Comparison of ENCODE assay signal across 19 mouse cellular contexts in genomic region chr8:70596216-70596615, GRCm38 (mm10). TPM values are rescaled to one million over a fixed set of nuclear protein-coding genes. Genes with fewer than 3 reads are reported as not detected.
A peak's percentile ranks its signal among the peaks of the same experiment; 100 is the strongest.
DNase-seq lines count a peak whose midpoint lies in the region; ATAC-seq and TF ChIP-seq lines count a peak whose summit lies in the region.
"Had no signal": no experiment of that assay in that cellular context is flagged by ENCODE, and none has a peak within 500 bp of the region (broad histone marks: within the 10 kb centered on the region; RNA-seq: fewer than 3 reads in every experiment).

No protein-coding gene starts in this region.

- DNase-seq in hindbrain, embryonic 10.5 days (ENCODE audit: low spot score), result no peak
- DNase-seq in thymus, adult 2 months, result no peak
- DNase-seq: gastrocnemius, postnatal 14 days; heart, postnatal 14 days; lung, adult 18-20 months; right cerebral cortex, adult 18-20 months had no signal

- TF ChIP-seq CTCF in thymus, adult 2 months (IDR thresholded peaks at IDR 0.05; ENCODE audit: borderline replicate concordance, control insufficient read depth, extremely low read depth, insufficient read depth, low read length, poor library complexity), result no peak

- peaks cover 47% of the 10 kb centered on the region for H3K36me3 ChIP-seq in hindbrain, embryonic 10.5 days
- H3K36me3 ChIP-seq in hindbrain, embryonic 16.5 days (ENCODE audit: control insufficient read depth, insufficient read depth, low read length), result peaks cover 3% of the 10 kb centered on the region; the same call in 1 of the 2 replicates
- peaks cover 85% of the 10 kb centered on the region for H3K36me3 ChIP-seq in megakaryocyte, embryonic 14.5 days (replicated peaks; ENCODE audit: low read length)
- H3K36me3 ChIP-seq in embryonic facial prominence, embryonic 13.5 days, result peaks cover 38% of the 10 kb centered on the region
- peaks cover 27% of the 10 kb centered on the region for H3K36me3 ChIP-seq in neural tube, embryonic 13.5 days
- peaks cover 12% of the 10 kb centered on the region; the same call in 1 of the 2 replicates for H3K36me3 ChIP-seq in thymus, adult 2 months (ENCODE audit: control insufficient read depth, insufficient read depth, low read length)

- no peak for ATAC-seq in hindbrain, embryonic 16.5 days
- no peak for ATAC-seq in megakaryocyte, adult 5-6 weeks (ENCODE audit: poor library complexity, severe bottlenecking)
- no peak for ATAC-seq in embryonic facial prominence, embryonic 13.5 days (ENCODE audit: insufficient number of reproducible peaks, insufficient read depth, low FRiP score, low TSS enrichment, low read depth)
- ATAC-seq in neural tube, embryonic 13.5 days (ENCODE audit: low read depth), result no peak
- ATAC-seq: inflammation-experienced regulatory T-cells, adult 6 months; midbrain, embryonic 13.5 days had no signal

- no peak for TF ChIP-seq POLR2A in thymus, adult 2 months (IDR thresholded peaks at IDR 0.05; ENCODE audit: control insufficient read depth, extremely low read depth, insufficient read depth, low read length, poor library complexity)

- peaks cover 47% of the 10 kb centered on the region for H3K27me3 ChIP-seq in hindbrain, embryonic 10.5 days (ENCODE audit: insufficient read depth, poor library complexity, severe bottlenecking)
- no peaks in the 10 kb centered on the region for H3K27me3 ChIP-seq in hindbrain, embryonic 16.5 days (replicated peaks; ENCODE audit: control insufficient read depth, insufficient read depth, low read length)
- H3K27me3 ChIP-seq in megakaryocyte, embryonic 14.5 days (replicated peaks), result no peaks in the 10 kb centered on the region
- H3K27me3 ChIP-seq in embryonic facial prominence, embryonic 13.5 days, result peaks cover 6% of the 10 kb centered on the region; the same call in 1 of the 2 replicates
- peaks cover 15% of the 10 kb centered on the region for H3K27me3 ChIP-seq in neural tube, embryonic 13.5 days
- H3K27me3 ChIP-seq in thymus, adult 2 months (ENCODE audit: control insufficient read depth, insufficient read depth, low read length), result no peaks in the 10 kb centered on the region

- 94% methylated on average over 18 of the region's 18 CpGs for WGBS in hindbrain, embryonic 10.5 days
- 91% methylated on average over 18 of the region's 18 CpGs for WGBS in hindbrain, embryonic 16.5 days
- WGBS in embryonic facial prominence, embryonic 13.5 days, result 94% methylated on average over 18 of the region's 18 CpGs
- WGBS in neural tube, embryonic 13.5 days, result 92% methylated on average over 18 of the region's 18 CpGs
- 93% methylated on average over 18 of the region's 18 CpGs for WGBS in thymus, adult 2 months

- no peaks in the 10 kb centered on the region for H3K9me3 ChIP-seq in hindbrain, embryonic 10.5 days
- H3K9me3 ChIP-seq in hindbrain, embryonic 16.5 days (ENCODE audit: control insufficient read depth, low read length), result peaks cover 2% of the 10 kb centered on the region; the same call in 1 of the 2 replicates
- no peaks in the 10 kb centered on the region for H3K9me3 ChIP-seq in megakaryocyte, embryonic 14.5 days
- no peaks in the 10 kb centered on the region for H3K9me3 ChIP-seq in embryonic facial prominence, embryonic 13.5 days
- H3K9me3 ChIP-seq in neural tube, embryonic 13.5 days, result no peaks in the 10 kb centered on the region
- H3K9me3 ChIP-seq: heart, embryonic 10.5 days; midbrain, embryonic 13.5 days had no signal

- peaks cover 84% of the 10 kb centered on the region for H3K4me1 ChIP-seq in hindbrain, embryonic 10.5 days (replicated peaks)
- H3K4me1 ChIP-seq in hindbrain, embryonic 16.5 days (ENCODE audit: control insufficient read depth, insufficient read depth, low read depth, low read length), result peaks cover 56% of the 10 kb centered on the region
- H3K4me1 ChIP-seq in megakaryocyte, embryonic 14.5 days, result peaks cover 75% of the 10 kb centered on the region
- H3K4me1 ChIP-seq in embryonic facial prominence, embryonic 13.5 days, result peaks cover 68% of the 10 kb centered on the region
- H3K4me1 ChIP-seq in neural tube, embryonic 13.5 days (replicated peaks), result peaks cover 80% of the 10 kb centered on the region
- H3K4me1 ChIP-seq in thymus, adult 2 months (replicated peaks; ENCODE audit: control insufficient read depth, insufficient read depth, low read length), result peaks cover 21% of the 10 kb centered on the region

- no peak overlapping the region for H3K4me2 ChIP-seq in hindbrain, embryonic 16.5 days (ENCODE audit: low read length)
- H3K4me2 ChIP-seq in embryonic facial prominence, embryonic 13.5 days, result peak overlapping the region; percentile 97; the same call in 1 of the 2 replicates
- no peak overlapping the region; the same call in 1 of the 2 replicates for H3K4me2 ChIP-seq in neural tube, embryonic 13.5 days

- H3K9ac ChIP-seq in hindbrain, embryonic 16.5 days (ENCODE audit: low read depth, low read length), result no peak overlapping the region
- H3K9ac ChIP-seq in embryonic facial prominence, embryonic 13.5 days, result no peak overlapping the region
- H3K9ac ChIP-seq in neural tube, embryonic 13.5 days, result no peak overlapping the region
- H3K9ac ChIP-seq: midbrain, embryonic 13.5 days had no signal

- no peak overlapping the region for H3K27ac ChIP-seq in hindbrain, embryonic 10.5 days
- no peak overlapping the region for H3K27ac ChIP-seq in hindbrain, embryonic 16.5 days (ENCODE audit: low read depth, low read length)
- H3K27ac ChIP-seq in embryonic facial prominence, embryonic 13.5 days, result no peak overlapping the region
- no peak overlapping the region for H3K27ac ChIP-seq in neural tube, embryonic 13.5 days (replicated peaks)
- no peak overlapping the region for H3K27ac ChIP-seq in thymus, adult 2 months (ENCODE audit: control insufficient read depth, insufficient read depth, low read length)
- H3K27ac ChIP-seq: heart, embryonic 10.5 days; layer of hippocampus, adult 2 months; midbrain, embryonic 13.5 days had no signal

- peak overlapping the region; percentile 74; the same call in 1 of the 2 replicates for H3K4me3 ChIP-seq in hindbrain, embryonic 10.5 days
- no peak overlapping the region for H3K4me3 ChIP-seq in hindbrain, embryonic 16.5 days (ENCODE audit: low read length)
- H3K4me3 ChIP-seq in megakaryocyte, embryonic 14.5 days (replicated peaks), result peak overlapping the region; percentile 15
- no peak overlapping the region for H3K4me3 ChIP-seq in embryonic facial prominence, embryonic 13.5 days
- H3K4me3 ChIP-seq in neural tube, embryonic 13.5 days, result 0 out of 2 replicates have a peak overlapping the region, but pooled peaks have one; percentile 0
- no peak overlapping the region for H3K4me3 ChIP-seq in thymus, adult 2 months (ENCODE audit: control insufficient read depth, insufficient read depth, low read length)
- H3K4me3 ChIP-seq: midbrain, embryonic 13.5 days; myocyte had no signal

RNA-seq across cellular contexts. Expression of gene Isyna1, which starts 2.0 kb away (rescaled TPM):
- 158 and 159 TPM in 2 replicates for polyA plus RNA-seq in hindbrain, embryonic 10.5 days (2016; fragmentation: Nextera tagmentation; extraction: Ambion mirVana)
- 150 and 164 TPM in 2 replicates for polyA plus RNA-seq in hindbrain, embryonic 16.5 days (2015; fragmentation: Nextera tagmentation; extraction: Ambion mirVana)
- polyA plus RNA-seq in megakaryocyte, embryonic 14.5 days (2012; ENCODE audit: insufficient read depth, low replicate concordance), result 165 and 201 TPM in 2 replicates
- total RNA-seq in megakaryocyte, adult 5-6 weeks (2015), result 11.8 and 11.9 TPM in 2 replicates
- 13.9 and 15.7 TPM in 2 replicates for total RNA-seq in megakaryocyte, adult 5-6 weeks (2017)
- 153 and 166 TPM in 2 replicates for polyA plus RNA-seq in embryonic facial prominence, embryonic 13.5 days (2015; fragmentation: Nextera tagmentation; extraction: Ambion mirVana)
- polyA plus RNA-seq in neural tube, embryonic 13.5 days (2015; fragmentation: Nextera tagmentation; extraction: Ambion mirVana), result 113 and 115 TPM in 2 replicates
- polyA plus RNA-seq in thymus, adult 2 months (2012; rRNA removed), result 185 and 201 TPM in 2 replicates

RNA-seq across cellular contexts. Expression of gene Ssbp4, which starts 12.5 kb away (rescaled TPM):
- 84.4 and 117 TPM in 2 replicates for polyA plus RNA-seq in hindbrain, embryonic 10.5 days (2016; fragmentation: Nextera tagmentation; extraction: Ambion mirVana)
- polyA plus RNA-seq in hindbrain, embryonic 16.5 days (2015; fragmentation: Nextera tagmentation; extraction: Ambion mirVana), result 148 and 157 TPM in 2 replicates
- polyA plus RNA-seq in megakaryocyte, embryonic 14.5 days (2012; ENCODE audit: insufficient read depth, low replicate concordance), result 1,561 and 3,509 TPM in 2 replicates
- total RNA-seq in megakaryocyte, adult 5-6 weeks (2015), result 35.7 and 38.2 TPM in 2 replicates
- total RNA-seq in megakaryocyte, adult 5-6 weeks (2017), result 61.3 and 76.1 TPM in 2 replicates
- 100 and 107 TPM in 2 replicates for polyA plus RNA-seq in embryonic facial prominence, embryonic 13.5 days (2015; fragmentation: Nextera tagmentation; extraction: Ambion mirVana)
- 117 and 141 TPM in 2 replicates for polyA plus RNA-seq in neural tube, embryonic 13.5 days (2015; fragmentation: Nextera tagmentation; extraction: Ambion mirVana)
- 392 and 506 TPM in 2 replicates for polyA plus RNA-seq in thymus, adult 2 months (2012; rRNA removed)

RNA-seq across cellular contexts. Expression of gene Lrrc25, which starts 19.7 kb away (rescaled TPM):
- 1.1 and 1.6 TPM in 2 replicates for polyA plus RNA-seq in hindbrain, embryonic 10.5 days (2016; fragmentation: Nextera tagmentation; extraction: Ambion mirVana)
- polyA plus RNA-seq in hindbrain, embryonic 16.5 days (2015; fragmentation: Nextera tagmentation; extraction: Ambion mirVana), result 1.1 and 1.6 TPM in 2 replicates
- polyA plus RNA-seq in megakaryocyte, embryonic 14.5 days (2012; ENCODE audit: insufficient read depth, low replicate concordance), result 19.0 and 34.7 TPM in 2 replicates
- total RNA-seq in megakaryocyte, adult 5-6 weeks (2015), result 62.2 and 64.6 TPM in 2 replicates
- total RNA-seq in megakaryocyte, adult 5-6 weeks (2017), result 29.3 and 33.8 TPM in 2 replicates
- polyA plus RNA-seq in embryonic facial prominence, embryonic 13.5 days (2015; fragmentation: Nextera tagmentation; extraction: Ambion mirVana), result 1.9 TPM in 2 replicates
- 1.5 and 1.8 TPM in 2 replicates for polyA plus RNA-seq in neural tube, embryonic 13.5 days (2015; fragmentation: Nextera tagmentation; extraction: Ambion mirVana)
- polyA plus RNA-seq in thymus, adult 2 months (2012; rRNA removed), result 15.3 and 18.5 TPM in 2 replicates
- polyA plus RNA-seq: myocyte had no signal

RNA-seq across cellular contexts. Expression of gene Gdf15, which starts 36.0 kb away (rescaled TPM):
- not detected in 2 replicates for polyA plus RNA-seq in hindbrain, embryonic 10.5 days (2016; fragmentation: Nextera tagmentation; extraction: Ambion mirVana)
- polyA plus RNA-seq in hindbrain, embryonic 16.5 days (2015; fragmentation: Nextera tagmentation; extraction: Ambion mirVana), result 0.11 and 0.48 TPM in 2 replicates
- 2.5 and 4.5 TPM in 2 replicates for polyA plus RNA-seq in megakaryocyte, embryonic 14.5 days (2012; ENCODE audit: insufficient read depth, low replicate concordance)
- total RNA-seq in megakaryocyte, adult 5-6 weeks (2015), result not detected in 2 replicates
- total RNA-seq in megakaryocyte, adult 5-6 weeks (2017), result not detected in 2 replicates
- 0.14 and 0.22 TPM in 2 replicates for polyA plus RNA-seq in embryonic facial prominence, embryonic 13.5 days (2015; fragmentation: Nextera tagmentation; extraction: Ambion mirVana)
- not detected in 2 replicates for polyA plus RNA-seq in neural tube, embryonic 13.5 days (2015; fragmentation: Nextera tagmentation; extraction: Ambion mirVana)
- 6.7 and 7.5 TPM in 2 replicates for polyA plus RNA-seq in thymus, adult 2 months (2012; rRNA removed)
- total RNA-seq: gastrocnemius, postnatal 14 days; left cerebral cortex, adult 18-20 months; left cerebral cortex, postnatal 4 days had no signal
- polyA plus RNA-seq: embryonic facial prominence, embryonic 11.5 days; inflammation-experienced regulatory T-cells, adult 6 months had no signal

RNA-seq across cellular contexts. Expression of gene Ell, which starts 57.0 kb away (rescaled TPM):
- 20.5 and 22.4 TPM in 2 replicates for polyA plus RNA-seq in hindbrain, embryonic 10.5 days (2016; fragmentation: Nextera tagmentation; extraction: Ambion mirVana)
- 14.9 and 19.2 TPM in 2 replicates for polyA plus RNA-seq in hindbrain, embryonic 16.5 days (2015; fragmentation: Nextera tagmentation; extraction: Ambion mirVana)
- polyA plus RNA-seq in megakaryocyte, embryonic 14.5 days (2012; ENCODE audit: insufficient read depth, low replicate concordance), result 58.8 and 65.3 TPM in 2 replicates
- 9.3 and 12.5 TPM in 2 replicates for total RNA-seq in megakaryocyte, adult 5-6 weeks (2015)
- 11.1 and 11.9 TPM in 2 replicates for total RNA-seq in megakaryocyte, adult 5-6 weeks (2017)
- 20.6 and 21.3 TPM in 2 replicates for polyA plus RNA-seq in embryonic facial prominence, embryonic 13.5 days (2015; fragmentation: Nextera tagmentation; extraction: Ambion mirVana)
- polyA plus RNA-seq in neural tube, embryonic 13.5 days (2015; fragmentation: Nextera tagmentation; extraction: Ambion mirVana), result 15.6 and 16.5 TPM in 2 replicates
- polyA plus RNA-seq in thymus, adult 2 months (2012; rRNA removed), result 40.2 and 42.6 TPM in 2 replicates

Comparison
In these comparisons a context has a peak if more than half of its experiments do, and no peak if none do; other contexts are left out.
1. H3K4me3 ChIP-seq: peak in hindbrain, embryonic 10.5 days (single experiment), megakaryocyte, embryonic 14.5 days (single experiment) and neural tube, embryonic 13.5 days (single experiment); none in hindbrain, embryonic 16.5 days (single experiment), embryonic facial prominence, embryonic 13.5 days (single experiment) and thymus, adult 2 months (single experiment).